Comparison of ENCODE assay signal across 22 mouse cellular contexts in the genomic region with DNA sequence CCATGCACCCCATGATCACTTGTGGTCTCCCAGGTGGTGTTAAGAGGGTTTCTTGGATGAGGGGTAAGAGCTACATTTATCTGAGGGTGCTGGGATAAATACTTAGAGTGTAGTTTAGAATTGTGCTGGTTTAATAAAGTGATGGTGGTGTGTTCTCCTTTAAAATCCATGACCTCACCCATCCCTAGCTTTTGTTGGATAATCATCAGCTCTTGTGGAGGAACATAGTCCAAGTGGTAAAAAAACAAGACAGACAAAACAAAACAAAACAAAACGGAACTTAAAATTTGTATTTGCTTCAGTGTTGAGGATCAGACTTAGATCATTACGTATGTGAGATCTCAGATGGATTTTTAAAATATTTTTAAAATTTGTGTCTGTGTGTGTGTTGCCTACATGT.
"Had no signal": no experiment of that assay in that cellular context is flagged by ENCODE, and none has a peak within 500 bp of the region (broad histone marks: within the 10 kb centered on the region; RNA-seq: fewer than 3 reads in every experiment).

No protein-coding gene starts in this region.

- H3K9ac ChIP-seq: heart, embryonic 12.5 days; hindbrain, embryonic 12.5 days; hindbrain, embryonic 14.5 days; intestine, embryonic 15.5 days; kidney, embryonic 15.5 days; limb, embryonic 12.5 days; liver, embryonic 13.5 days had no signal

- H3K4me3 ChIP-seq: gastrocnemius, adult 2 months; heart, embryonic 10.5 days; heart, embryonic 12.5 days; hindbrain, embryonic 10.5 days; hindbrain, embryonic 12.5 days; intestine, embryonic 15.5 days; kidney, embryonic 15.5 days; layer of hippocampus, adult 2 months; left cerebral cortex, adult 2 months; limb, embryonic 10.5 days; limb, embryonic 12.5 days; liver, embryonic 13.5 days had no signal

- H3K27me3 ChIP-seq: heart, embryonic 12.5 days; hindbrain, embryonic 12.5 days; intestine, embryonic 15.5 days; kidney, embryonic 15.5 days; limb, embryonic 12.5 days; liver, embryonic 13.5 days had no signal

- H3K4me1 ChIP-seq: heart, embryonic 10.5 days; heart, embryonic 12.5 days; hindbrain, embryonic 10.5 days; hindbrain, embryonic 12.5 days; intestine, embryonic 15.5 days; kidney, embryonic 15.5 days; limb, embryonic 10.5 days; limb, embryonic 12.5 days had no signal

- H3K27ac ChIP-seq: gastrocnemius, adult 2 months; heart, embryonic 10.5 days; hindbrain, embryonic 10.5 days; hindbrain, embryonic 12.5 days; hindbrain, embryonic 14.5 days; intestine, embryonic 15.5 days; kidney, embryonic 15.5 days; kidney, postnatal 0 days; layer of hippocampus, adult 2 months; left cerebral cortex, adult 2 months; limb, embryonic 10.5 days; limb, embryonic 12.5 days; liver, embryonic 13.5 days had no signal

- DNase-seq: gastrocnemius, adult 2 months; gastrocnemius, postnatal 10 days; gastrocnemius, postnatal 25 days; heart, adult 18-20 months; heart, postnatal 10 days; heart, postnatal 4 days; kidney, adult 18-20 months; kidney, postnatal 25 days; kidney, postnatal 4 days; liver, embryonic 13.5 days had no signal
